Mouse (Mus musculus) liver, embryonic 14.5 days (tissue): Measurements from ENCODE around the gene Mafg. TPM values are rescaled to one million over a fixed set of nuclear protein-coding genes. Genes with fewer than 3 reads are reported as not detected.

Source experiments
- ATAC-seq: fragments of 200-750 bp; cut with Nextera tagmentation; 2 replicates; pipeline ENCODE4 v1.8.0; 2017; ENCODE audit warnings: moderate number of reproducible peaks, mild to moderate bottlenecking, moderate library complexity; ENCODE audit not compliant: insufficient read depth
- DNase-seq, 3 experiments: peaks; one replicate each; pipeline ENCODE4 v3.0.0-alpha.2; 2012 to 2013; ENCODE audit warnings: low read depth in 3 of 3, low spot score in 3 of 3
- H3K27ac ChIP-seq: fragments of 300-500 bp; sonication (generic); 2 replicates; pipeline ENCODE4 v1.5.1; 2014; ENCODE audit warnings: moderate library complexity, mild to moderate bottlenecking, control low read depth, inconsistent platforms
- H3K27me3 ChIP-seq: fragments of 300-500 bp; sonication (generic); 2 replicates; pipeline ENCODE4 v1.6.1; 2014; ENCODE audit warnings: mild to moderate bottlenecking, low read length, moderate library complexity; ENCODE audit not compliant: control insufficient read depth, insufficient read depth
- H3K36me3 ChIP-seq: fragments of 300-500 bp; sonication (generic); replicated peaks from 2 replicates; pipeline ENCODE4 v1.6.1; 2014; ENCODE audit warnings: low read depth; ENCODE audit not compliant: control insufficient read depth, insufficient read depth
- H3K4me1 ChIP-seq, 2 experiments: fragments of 200-500 bp in 1 of 2; fragments of 300-500 bp in 1 of 2; sonication (generic) in 1 of 2; replicated peaks; 2 replicates each; pipeline ENCODE4 v1.6.1; 2012 to 2014; ENCODE audit warnings: antibody characterized with exemption in 1 of 2, inconsistent platforms in 1 of 2, low read length in 1 of 2; ENCODE audit not compliant: control insufficient read depth in 2 of 2, insufficient read depth in 2 of 2
- H3K4me2 ChIP-seq: fragments of 300-500 bp; sonication (generic); 2 replicates; pipeline ENCODE4 v1.6.1; 2014; ENCODE audit warnings: low read depth, mild to moderate bottlenecking, control low read depth, moderate library complexity
- H3K4me3 ChIP-seq, 2 experiments: fragments of 200-500 bp in 1 of 2; fragments of 300-500 bp in 1 of 2; sonication (generic) in 1 of 2; 2 replicates each; pipeline ENCODE4 v1.5.1; 2012 to 2014; ENCODE audit warnings: low read depth in 2 of 2, low read length in 2 of 2, mild to moderate bottlenecking in 2 of 2, control low read depth in 1 of 2, inconsistent platforms in 1 of 2, moderate library complexity in 1 of 2; ENCODE audit not compliant: insufficient read depth in 1 of 2
- H3K9ac ChIP-seq: fragments of 300-500 bp; sonication (generic); replicated peaks from 2 replicates; pipeline ENCODE4 v1.6.1; 2014; ENCODE audit warnings: mild to moderate bottlenecking, control low read depth, moderate library complexity
- H3K9me3 ChIP-seq: fragments of 300-500 bp; sonication (generic); 2 replicates; pipeline ENCODE4 v1.6.1; 2016; ENCODE audit warnings: low read length, mixed read lengths; ENCODE audit not compliant: control insufficient read depth
- CTCF ChIP-seq: IDR thresholded peaks from 2 replicates; pipeline ENCODE4 v1.5.1; 2016; ENCODE audit warnings: antibody characterized with exemption, low read depth, control low read depth
- EP300 ChIP-seq: IDR thresholded peaks from 2 replicates; pipeline ENCODE4 v1.6.1; 2016; ENCODE audit warnings: antibody characterized with exemption, low read depth
- WGBS: fragments of 180-500 bp; shearing (Covaris S2); extraction: QIAGEN DNeasy Blood & Tissue Kit; methylation state at CpG from one replicate; pipeline ENCODE4 v1.1.7; 2014; ENCODE audit not compliant: insufficient replicate concordance; 5-methylcytosine and 5-hydroxymethylcytosine counted together
- polyA plus RNA-seq, 2 experiments: library from polyadenylated mRNA; depleted of rRNA in 1 of 2; stranded (reverse) in 1 of 2; unstranded in 1 of 2; fragments of >200 nt; fragmentation: Nextera tagmentation in 1 of 2; extraction: Ambion mirVana in 1 of 2; gene quantifications; 2 replicates each; pipeline versions ENCODE4 v1.2.1 to v1.2.3; 2012 to 2014

Mafg gene
- polyA plus RNA-seq, 2 experiments = 20.9 to 30.9 TPM

DNA sequence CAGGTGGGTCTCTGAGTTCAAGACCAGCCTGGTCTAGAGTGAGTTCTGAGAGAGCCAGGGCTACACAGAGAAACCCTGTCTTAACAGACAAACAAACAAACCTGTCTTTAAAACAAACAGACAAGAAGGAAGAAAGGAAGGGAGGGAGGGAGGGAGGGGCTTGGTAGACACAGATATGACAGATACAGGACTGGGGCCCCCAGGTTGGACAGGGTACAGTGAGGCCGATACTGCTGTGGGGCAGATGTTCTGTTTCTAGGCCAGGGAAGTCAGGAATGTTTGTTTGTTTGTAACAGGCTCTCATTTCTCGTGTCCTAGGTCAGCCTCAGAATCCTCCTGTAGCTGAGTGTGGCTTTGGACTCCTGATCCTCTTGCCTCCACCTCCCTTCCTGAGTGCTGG lies 29.9 kb downstream of the Mafg start:
- no peak for DNase-seq
- H3K4me3 ChIP-seq = no peak overlapping the region
- TF ChIP-seq CTCF (no peak), EP300 (no peak)
- ATAC-seq = peak; percentile 64
- no peak overlapping the region for H3K27ac ChIP-seq
- peak overlapping the region; percentile 48; the same call in 1 of the 2 replicates for H3K9ac ChIP-seq
- H3K36me3 ChIP-seq = peaks cover 30% of the 10 kb centered on the region
- WGBS = 28% methylated on average over 2 of the region's 2 CpGs
- H3K9me3 ChIP-seq = no peaks in the 10 kb centered on the region
- H3K4me1 ChIP-seq = peaks cover 16 to 33% of the 10 kb centered on the region in 2 experiments
- peaks cover 3% of the 10 kb centered on the region; the same call in 1 of the 2 replicates for H3K27me3 ChIP-seq
- H3K4me2 ChIP-seq = peak overlapping the region; percentile 58

DNA sequence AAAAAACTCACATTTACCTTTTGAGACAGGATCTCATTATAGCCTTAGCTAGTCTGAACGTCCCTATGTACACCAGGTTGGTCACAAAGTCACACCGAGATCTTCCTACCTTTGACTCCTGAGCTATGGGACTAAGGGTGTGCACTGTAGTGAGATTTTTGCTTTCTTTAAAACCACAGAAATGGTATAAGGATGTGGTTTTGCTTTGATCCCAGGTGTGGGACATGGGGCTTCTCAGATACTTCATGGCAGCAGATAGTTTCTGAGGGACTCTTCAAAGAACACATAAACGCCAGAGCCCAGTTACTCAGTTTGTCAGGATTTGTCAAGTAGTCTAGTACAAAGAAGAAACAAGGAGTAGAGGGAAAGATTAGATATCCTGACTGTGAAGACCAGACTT lies 32.7 kb downstream of the Mafg start:
- H3K9me3 ChIP-seq = no peaks in the 10 kb centered on the region
- TF ChIP-seq CTCF (no peak), EP300 (no peak)
- 0 out of 2 replicates have a peak overlapping the region, but pooled peaks have one; percentile 5 for H3K4me2 ChIP-seq
- peaks cover 24 to 41% of the 10 kb centered on the region in 2 experiments for H3K4me1 ChIP-seq
- ATAC-seq (no peak), DNase-seq (no peak)
- H3K4me3 ChIP-seq = no peak overlapping the region
- H3K27me3 ChIP-seq = no peaks in the 10 kb centered on the region
- no peak overlapping the region for H3K27ac ChIP-seq
- 75% methylated on average over 3 of the region's 3 CpGs for WGBS
- no peak overlapping the region for H3K9ac ChIP-seq
- peaks cover 46% of the 10 kb centered on the region for H3K36me3 ChIP-seq

DNA sequence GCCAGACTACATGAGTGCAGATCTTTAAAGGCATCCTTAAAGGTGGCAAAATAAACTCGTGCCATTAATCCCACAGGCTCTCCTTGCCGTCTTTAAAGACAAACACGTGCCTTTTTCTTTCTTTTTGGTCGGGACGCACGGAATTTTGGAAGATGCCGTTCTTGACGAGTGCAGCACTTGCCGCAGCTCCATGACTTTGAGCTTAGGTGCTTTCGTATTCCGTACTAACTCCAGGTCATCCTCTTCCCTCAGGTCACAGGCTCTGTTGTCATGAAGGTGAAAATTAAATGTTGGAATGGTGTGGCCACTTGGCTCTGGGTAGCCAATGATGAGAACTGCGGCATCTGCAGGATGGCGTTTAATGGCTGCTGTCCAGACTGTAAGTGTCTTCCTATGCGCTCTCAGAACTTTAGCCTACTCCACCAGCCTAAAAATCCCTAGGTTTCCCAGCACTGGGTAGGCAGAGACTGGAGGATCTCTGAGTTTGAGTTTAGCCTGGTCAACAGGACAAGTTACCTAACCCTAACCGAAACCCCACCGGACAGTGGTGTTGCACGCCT lies 34.3 kb downstream of the Mafg start:
- no peak for ATAC-seq
- Histone ChIP-seq H3K27me3 (no peaks in the 10 kb centered on the region), H3K4me1 (peaks cover 24 to 38% of the 10 kb centered on the region in 2 experiments), H3K9me3 (no peaks in the 10 kb centered on the region), H3K9ac (peak overlapping the region; percentile 69), H3K27ac (peak overlapping the region; percentile 96), H3K4me2 (peak overlapping the region; percentile 100), H3K36me3 (peaks cover 48% of the 10 kb centered on the region), H3K4me3 (peak overlapping the region; percentile 89 to 100)
- no peak for DNase-seq
- WGBS = 44% methylated on average over 17 of the region's 17 CpGs
- no peak for TF ChIP-seq CTCF
- TF ChIP-seq EP300 = no peak

DNA sequence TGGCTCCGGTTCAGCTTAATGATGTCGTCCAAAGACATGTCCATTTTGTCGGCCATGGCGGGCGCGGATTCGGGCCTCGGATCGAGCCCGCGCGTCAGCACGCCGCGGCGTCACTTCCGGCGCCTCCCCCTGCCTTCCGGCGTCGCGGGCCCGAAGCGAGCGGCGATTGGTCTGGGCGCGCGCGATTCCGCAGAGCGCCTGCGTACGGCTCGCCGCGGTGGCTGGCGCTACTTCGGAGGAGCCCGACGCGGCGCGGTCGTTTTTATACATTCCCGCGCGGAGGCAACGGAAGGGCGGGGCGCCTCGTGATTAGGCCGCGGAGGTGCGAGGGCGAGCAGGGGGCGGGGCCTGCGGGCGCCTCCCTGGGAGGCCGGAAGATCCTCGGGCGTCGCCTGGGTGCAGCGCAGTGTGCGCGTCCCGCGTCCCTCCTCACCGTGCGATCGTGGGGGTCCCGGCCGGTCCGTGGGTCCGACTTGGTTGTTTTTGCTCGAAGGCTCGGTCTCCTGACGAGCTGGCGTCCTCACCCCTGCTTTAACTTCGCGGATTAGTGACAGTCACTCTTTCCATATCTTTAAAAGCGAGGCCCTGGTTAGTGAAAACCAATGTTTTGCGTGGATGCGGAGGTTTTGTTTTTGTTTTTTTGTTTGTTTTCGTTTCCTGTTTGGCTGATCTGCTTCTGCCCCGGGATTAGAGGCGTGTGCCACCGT lies 35.0 kb downstream of the Mafg start, which contains the start of the genes Alyref and Anapc11:
Gene Alyref, minus strand, starts transcription at position 83 of the 707 bp plus-strand sequence.
Gene Anapc11, plus strand, starts transcription at position 139 of the 707 bp plus-strand sequence.
- WGBS = under 1% methylated on average over 88 of the region's 88 CpGs
- DNase-seq (peak; percentile 94 to 95 (median 94)), ATAC-seq (peak; percentile 97)
- TF ChIP-seq CTCF (peak; percentile 11; the same call in 1 of the 2 replicates), EP300 (peak; percentile 47; the same call in 1 of the 2 replicates)
- H3K4me1 ChIP-seq = peaks cover 21 to 33% of the 10 kb centered on the region in 2 experiments
- peak within 1 kb of the TSS; percentile 96 for H3K27ac ChIP-seq
- no peaks in the 10 kb centered on the region for H3K27me3 ChIP-seq
- peak within 1 kb of the TSS; percentile 89 to 100 for H3K4me3 ChIP-seq
- peak within 1 kb of the TSS; percentile 99 for H3K9ac ChIP-seq
- H3K36me3 ChIP-seq = peaks cover 49% of the 10 kb centered on the region
- H3K9me3 ChIP-seq = no peaks in the 10 kb centered on the region
- H3K4me2 ChIP-seq = peak within 1 kb of the TSS; percentile 100
